Mouse (Mus musculus) heart, postnatal 0 days (tissue): ENCODE measurements around the gene Ccnl1. TPM values are rescaled to one million over a fixed set of nuclear protein-coding genes. Genes with fewer than 3 reads are reported as not detected.

ENCODE experiments used
- ATAC-seq: fragments of 200-750 bp; cut with Nextera tagmentation; 2 replicates; pipeline ENCODE4 v1.8.0; 2017; ENCODE audit warnings: low read depth, moderate number of reproducible peaks, moderate library complexity; ENCODE audit not compliant: insufficient read depth
- DNase-seq: peaks from one replicate; pipeline ENCODE4 v3.0.0-alpha.2; 2016; ENCODE audit warnings: low spot score
- H3K27ac ChIP-seq: fragments of 300-500 bp; sonication (generic); 2 replicates; pipeline ENCODE4 v1.5.1; 2014; ENCODE audit warnings: low read depth, mild to moderate bottlenecking
- H3K27me3 ChIP-seq: fragments of 300-500 bp; sonication (generic); 2 replicates; pipeline ENCODE4 v1.6.1; 2014; ENCODE audit warnings: low read length, mixed read lengths; ENCODE audit not compliant: control insufficient read depth, insufficient read depth
- H3K36me3 ChIP-seq: fragments of 300-500 bp; sonication (generic); replicated peaks from 2 replicates; pipeline ENCODE4 v1.6.1; 2014; ENCODE audit warnings: low read length, mixed read lengths; ENCODE audit not compliant: control insufficient read depth, insufficient read depth
- H3K4me1 ChIP-seq: fragments of 300-500 bp; sonication (generic); 2 replicates; pipeline ENCODE4 v1.6.1; 2014; ENCODE audit warnings: antibody characterized with exemption; ENCODE audit not compliant: control insufficient read depth, insufficient read depth
- H3K4me2 ChIP-seq: fragments of 300-500 bp; sonication (generic); 2 replicates; pipeline ENCODE4 v1.6.1; 2014; ENCODE audit warnings: low read depth, mild to moderate bottlenecking, low read length, moderate library complexity
- H3K4me3 ChIP-seq: fragments of 300-500 bp; sonication (generic); 2 replicates; pipeline ENCODE4 v1.5.1; 2014; ENCODE audit warnings: low read depth, low read length
- H3K9ac ChIP-seq: fragments of 300-500 bp; sonication (generic); replicated peaks from 2 replicates; pipeline ENCODE4 v1.6.1; 2014; ENCODE audit warnings: low read depth, low read length, mixed read lengths
- H3K9me3 ChIP-seq: fragments of 300-500 bp; sonication (generic); replicated peaks from 2 replicates; pipeline ENCODE4 v1.6.1; 2016; ENCODE audit warnings: low read length; ENCODE audit not compliant: control insufficient read depth
- CTCF ChIP-seq: IDR thresholded peaks from 2 replicates; pipeline ENCODE4 v1.5.1; 2016; ENCODE audit warnings: antibody characterized with exemption, control low read depth, low read depth
- EP300 ChIP-seq: IDR thresholded peaks from 2 replicates; pipeline ENCODE4 v1.6.1; 2016; ENCODE audit warnings: antibody characterized with exemption, low read depth
- WGBS: fragments of 180-500 bp; shearing (Covaris S2); extraction: QIAGEN DNeasy Blood & Tissue Kit; methylation state at CpG from one replicate; pipeline ENCODE4 v1.1.7; 2014; 5-methylcytosine and 5-hydroxymethylcytosine counted together
- polyA plus RNA-seq: library from polyadenylated mRNA; unstranded; fragments of >200 nt; fragmentation: Nextera tagmentation; extraction: Ambion mirVana; gene quantifications from 2 replicates; pipeline ENCODE4 v1.2.1, GENCODE M21; 2015
- total RNA-seq: library from RNA; depleted of rRNA; stranded (reverse); fragments of >200 nt; gene quantifications from 2 replicates; pipeline ENCODE4 v1.2.3, GENCODE M21; 2014; ENCODE audit warnings: low replicate concordance

The Ccnl1 gene
- total and polyA plus RNA-seq, 2 experiments from 2014 or later: 33.9 to 38.5 TPM

GRCm38 (mm10) chr3:65905281-65906169 lies 52.5 kb downstream of the Ccnl1 start:
- peak; percentile 37 for ATAC-seq
- no peaks in the 10 kb centered on the region for H3K27me3 ChIP-seq
- no peaks in the 10 kb centered on the region for H3K9me3 ChIP-seq
- H3K4me2 ChIP-seq: no peak overlapping the region
- H3K9ac ChIP-seq: no peak overlapping the region
- TF ChIP-seq EP300 (no peak), CTCF (no peak)
- 21% methylated on average over 7 of the region's 7 CpGs for WGBS
- H3K4me3 ChIP-seq: no peak overlapping the region
- H3K4me1 ChIP-seq: peaks cover 10% of the 10 kb centered on the region
- peak; percentile 34 for DNase-seq
- peak overlapping the region; percentile 82 for H3K27ac ChIP-seq
- no peaks in the 10 kb centered on the region for H3K36me3 ChIP-seq

- DNase-seq (peak; percentile 78), ATAC-seq (peak; percentile 87)
- Histone ChIP-seq H3K4me2 (no peak overlapping the region), H3K9me3 (no peaks in the 10 kb centered on the region), H3K9ac (no peak overlapping the region), H3K36me3 (no peaks in the 10 kb centered on the region), H3K27ac (peak overlapping the region; percentile 66), H3K4me1 (peaks cover 10% of the 10 kb centered on the region), H3K4me3 (no peak overlapping the region), H3K27me3 (no peaks in the 10 kb centered on the region)
- no peak for TF ChIP-seq EP300
- no peak for TF ChIP-seq CTCF
- 13% methylated on average over 6 of the region's 6 CpGs for WGBS
Observed at GRCm38 (mm10) chr3:65904711-65905110, 53.3 kb downstream of the Ccnl1 start.

- peaks cover 10% of the 10 kb centered on the region for H3K4me1 ChIP-seq
- TF ChIP-seq CTCF: no peak
- no peak for TF ChIP-seq EP300
- H3K9ac ChIP-seq: no peak overlapping the region
- no peaks in the 10 kb centered on the region for H3K36me3 ChIP-seq
- 20% methylated on average over 4 of the region's 4 CpGs for WGBS
- H3K27ac ChIP-seq: peak overlapping the region; percentile 66
- DNase-seq (peak; percentile 30), ATAC-seq (no peak)
- no peak overlapping the region for H3K4me2 ChIP-seq
- no peak overlapping the region for H3K4me3 ChIP-seq
- H3K27me3 ChIP-seq: no peaks in the 10 kb centered on the region
- no peaks in the 10 kb centered on the region for H3K9me3 ChIP-seq
Observed at GRCm38 (mm10) chr3:65904106-65904505, 53.9 kb downstream of the Ccnl1 start.

GRCm38 (mm10) chr3:65898598-65899278 lies 59.3 kb downstream of the Ccnl1 start:
- TF ChIP-seq EP300 (no peak), CTCF (no peak)
- H3K4me3 ChIP-seq: no peak overlapping the region
- no peak overlapping the region for H3K4me2 ChIP-seq
- DNase-seq: no peak
- H3K9ac ChIP-seq: no peak overlapping the region
- H3K36me3 ChIP-seq: no peaks in the 10 kb centered on the region
- no peak for ATAC-seq
- no peaks in the 10 kb centered on the region for H3K27me3 ChIP-seq
- WGBS: 71% methylated on average over 8 of the region's 8 CpGs
- H3K9me3 ChIP-seq: no peaks in the 10 kb centered on the region
- no peak overlapping the region for H3K27ac ChIP-seq
- peaks cover 15% of the 10 kb centered on the region for H3K4me1 ChIP-seq

- H3K4me1 ChIP-seq: peaks cover 15% of the 10 kb centered on the region
- H3K27ac ChIP-seq: no peak overlapping the region
- H3K36me3 ChIP-seq: no peaks in the 10 kb centered on the region
- 13% methylated on average over 3 of the region's 3 CpGs for whole genome bisulfite sequencing
- H3K4me3 ChIP-seq: no peak overlapping the region
- peak; percentile 60 for ATAC-seq
- DNase-seq: no peak
- no peaks in the 10 kb centered on the region for H3K27me3 ChIP-seq
- no peak overlapping the region for H3K9ac ChIP-seq
- no peak for TF ChIP-seq EP300
- no peak for TF ChIP-seq CTCF
- H3K9me3 ChIP-seq: 0 out of 2 replicates have a peak, but pooled peaks cover 7% of the 10 kb centered on the region
- no peak overlapping the region for H3K4me2 ChIP-seq
Observed at GRCm38 (mm10) chr3:65897233-65897993, 60.6 kb downstream of the Ccnl1 start.
